Mouse (Mus musculus): ENCODE data around the gene Braf. TPM values are rescaled to one million over a fixed set of nuclear protein-coding genes. Genes with fewer than 3 reads are reported as not detected.

Gene Braf
- polyA plus RNA-seq, 1 experiment from 2014 or later, result 14.3 TPM

DNA sequence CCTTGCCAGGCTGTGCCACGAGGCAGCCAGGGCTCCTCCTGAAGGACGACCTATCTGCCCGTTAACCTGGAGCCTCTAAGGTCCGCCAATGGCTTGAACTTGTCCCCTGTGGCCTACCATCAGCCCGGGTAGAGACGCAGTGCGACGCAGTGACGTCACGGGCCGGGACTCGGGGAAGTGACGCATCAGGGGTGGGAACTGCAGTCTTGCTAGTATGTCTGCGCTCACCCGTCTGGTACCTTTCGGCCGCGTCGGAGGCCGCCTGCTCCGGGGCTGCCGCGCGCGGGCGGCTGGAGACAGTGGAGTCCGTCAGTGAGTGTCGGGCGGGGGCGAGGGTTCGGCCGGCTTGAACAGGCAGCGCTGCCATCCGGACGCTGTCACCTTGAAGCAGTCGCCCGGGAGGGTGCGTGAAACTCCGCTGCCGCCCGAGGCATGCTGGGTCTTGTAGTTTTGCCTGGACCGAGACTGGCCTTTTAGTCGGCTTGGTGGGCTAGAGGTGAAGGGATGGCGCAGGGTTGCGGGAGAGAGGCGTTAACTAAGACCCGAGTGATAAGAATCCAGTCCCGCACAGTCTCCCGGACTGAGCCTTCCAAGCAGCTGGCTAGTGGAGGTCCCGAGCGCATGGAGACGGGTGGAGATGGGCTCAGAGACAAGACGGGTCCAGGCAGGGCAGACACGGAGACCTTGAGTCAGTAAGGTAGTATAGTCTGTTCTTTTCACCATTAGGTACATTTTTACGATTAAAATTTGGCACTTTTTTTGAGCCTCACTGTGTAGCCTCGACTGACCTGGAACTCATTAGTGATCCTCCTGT is 132.7 kb downstream of the Braf start, which contains the start of gene Ndufb2:
Gene Ndufb2, plus strand, starts transcription at position 174 of the 814 bp plus-strand sequence.
- peak within 1 kb of the TSS; percentile 83 for H3K4me3 ChIP-seq (ENCODE audit: low read length)
- H3K4me1 ChIP-seq (ENCODE audit: insufficient read depth, low read length), result peaks cover 10% of the 10 kb centered on the region
- H3K27me3 ChIP-seq (ENCODE audit: insufficient read depth, low read length), result no peaks in the 10 kb centered on the region
- peak within 1 kb of the TSS; percentile 79 for H3K4me2 ChIP-seq (replicated peaks; ENCODE audit: low read depth, low read length)
- peak within 1 kb of the TSS; percentile 88 for H3K9ac ChIP-seq (replicated peaks; ENCODE audit: low read length)
- peak; percentile 98 for ATAC-seq (ENCODE audit: low FRiP score, low TSS enrichment)
- H3K9me3 ChIP-seq (ENCODE audit: low read length), result no peaks in the 10 kb centered on the region
- peaks cover 13% of the 10 kb centered on the region for H3K36me3 ChIP-seq (ENCODE audit: insufficient read depth, low read length)
- peak within 1 kb of the TSS; percentile 95 for H3K27ac ChIP-seq (ENCODE audit: low read length)
- under 1% methylated on average over 56 of the region's 56 CpGs for WGBS

DNA sequence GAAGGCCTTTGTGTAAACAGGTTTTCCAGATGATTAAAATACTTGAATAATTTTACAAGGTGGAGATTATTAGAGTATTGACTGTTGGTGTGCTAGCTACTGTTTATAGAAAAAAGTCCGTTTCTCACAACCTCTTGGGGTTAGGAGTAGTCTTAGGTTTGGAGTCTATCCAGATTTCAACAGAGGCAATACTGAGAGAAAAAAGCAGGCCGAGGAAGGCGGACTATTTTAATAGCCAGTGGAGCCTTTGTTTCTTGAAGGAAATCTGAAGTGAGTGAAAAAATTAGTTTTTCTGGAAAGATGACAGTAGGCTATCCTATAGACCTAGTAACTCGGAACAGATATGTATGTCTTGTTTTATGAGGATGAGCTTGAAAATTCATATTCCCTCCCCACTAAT is 133.8 kb downstream of the Braf start:
- Histone ChIP-seq H3K4me3 (ENCODE audit: low read length) (no peak overlapping the region), H3K4me2 (replicated peaks; ENCODE audit: low read depth, low read length) (0 out of 2 replicates have a peak overlapping the region, but pooled peaks have one; percentile 79), H3K27ac (ENCODE audit: low read length) (no peak overlapping the region), H3K9ac (replicated peaks; ENCODE audit: low read length) (no peak overlapping the region), H3K27me3 (ENCODE audit: insufficient read depth, low read length) (no peaks in the 10 kb centered on the region), H3K9me3 (ENCODE audit: low read length) (no peaks in the 10 kb centered on the region), H3K4me1 (ENCODE audit: insufficient read depth, low read length) (peaks cover 10% of the 10 kb centered on the region), H3K36me3 (ENCODE audit: insufficient read depth, low read length) (peaks cover 7% of the 10 kb centered on the region)
- no peak for ATAC-seq (ENCODE audit: low FRiP score, low TSS enrichment)
- 94% methylated on average over 4 of the region's 4 CpGs for WGBS

DNA sequence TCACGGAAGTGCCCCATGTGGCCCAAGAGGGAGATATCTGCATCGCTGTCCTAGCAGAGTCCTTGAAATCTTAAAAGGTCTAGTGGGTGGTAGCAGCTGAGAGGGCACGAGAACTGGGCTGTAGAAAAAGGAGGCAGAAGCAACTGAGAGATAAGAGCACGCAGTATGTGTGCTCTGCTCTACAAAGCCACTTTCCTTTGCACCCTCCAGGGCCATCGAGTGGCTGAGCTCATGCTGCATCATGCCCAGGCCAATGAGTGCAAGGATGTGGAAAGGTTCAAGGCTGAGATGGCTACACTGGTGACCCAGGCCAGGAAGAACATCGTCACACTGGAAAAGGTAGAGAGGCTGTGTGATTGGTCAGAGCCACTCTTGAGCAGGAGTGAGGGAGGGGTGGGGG is 139.7 kb downstream of the Braf start, which contains the start of gene Gm42420:
Gene Gm42420, plus strand, starts transcription at position 237 of the 400 bp plus-strand sequence.
- no peak within 1 kb of the TSS for H3K4me2 ChIP-seq (replicated peaks; ENCODE audit: low read depth, low read length)
- no peak within 1 kb of the TSS for H3K27ac ChIP-seq (ENCODE audit: low read length)
- peaks cover 21% of the 10 kb centered on the region for H3K36me3 ChIP-seq (ENCODE audit: insufficient read depth, low read length)
- 92% methylated on average over 6 of the region's 6 CpGs for WGBS
- H3K9ac ChIP-seq (replicated peaks; ENCODE audit: low read length), result no peak within 1 kb of the TSS
- no peak for ATAC-seq (ENCODE audit: low FRiP score, low TSS enrichment)
- no peak within 1 kb of the TSS for H3K4me3 ChIP-seq (ENCODE audit: low read length)
- no peaks in the 10 kb centered on the region for H3K4me1 ChIP-seq (ENCODE audit: insufficient read depth, low read length)
- no peaks in the 10 kb centered on the region for H3K27me3 ChIP-seq (ENCODE audit: insufficient read depth, low read length)
- H3K9me3 ChIP-seq (ENCODE audit: low read length), result no peaks in the 10 kb centered on the region

DNA sequence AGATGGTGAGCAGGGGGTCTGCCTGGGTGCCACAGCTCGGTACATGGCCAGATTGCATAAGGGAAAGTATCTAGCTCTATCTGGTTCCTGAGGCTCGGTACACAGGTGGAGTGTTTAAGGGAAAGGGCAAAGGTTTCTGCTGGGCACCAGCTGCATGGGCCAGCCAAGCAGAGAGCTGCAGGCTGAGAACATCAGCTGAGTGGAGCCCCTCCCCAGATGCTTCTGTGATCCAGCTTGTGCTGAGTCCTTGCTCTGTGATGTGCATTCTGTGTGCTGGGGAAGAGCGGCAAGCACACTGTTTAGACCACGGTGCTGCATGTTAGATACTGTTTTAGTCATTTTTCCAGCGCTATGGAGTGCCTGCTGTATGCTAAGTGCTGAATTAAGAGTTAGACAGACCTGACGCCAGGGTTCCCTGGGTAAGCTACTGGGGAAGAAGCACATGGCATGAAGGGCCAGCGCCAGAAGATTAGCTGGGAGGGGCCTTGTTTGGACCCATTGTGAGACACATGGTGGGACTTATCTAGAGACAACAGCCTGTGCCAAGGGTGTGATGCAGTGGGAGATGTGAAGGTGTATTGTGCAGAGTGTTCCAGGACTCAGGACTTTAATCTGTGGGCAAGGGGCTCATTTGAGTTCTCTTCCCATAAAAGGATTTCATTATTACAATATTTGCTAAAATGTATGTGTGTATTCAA is 144.0 kb downstream of the Braf start:
- 82% methylated on average over 7 of the region's 7 CpGs for WGBS

DNA sequence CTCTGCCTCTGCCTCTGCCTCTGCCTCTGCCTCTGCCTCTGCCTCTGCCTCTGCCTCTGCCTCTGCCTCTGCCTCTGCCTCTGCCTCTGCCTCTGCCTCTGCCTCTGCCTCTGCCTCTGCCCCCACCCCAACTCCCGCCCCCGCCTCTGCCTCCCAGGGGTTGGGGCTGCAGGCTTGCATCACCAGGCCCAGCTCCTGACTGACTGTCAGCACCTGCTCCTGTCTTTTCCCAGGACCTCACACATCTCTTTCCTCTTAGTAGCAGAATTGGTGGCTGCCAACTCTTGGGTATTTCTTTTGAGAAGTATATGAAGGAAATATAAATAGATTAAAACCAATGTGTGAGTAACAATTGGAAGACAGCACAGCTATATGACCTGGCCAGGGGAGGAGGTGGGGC is 144.7 kb downstream of the Braf start:
- no peak for ATAC-seq (ENCODE audit: low FRiP score, low TSS enrichment)
- Histone ChIP-seq H3K27ac (ENCODE audit: low read length) (no peak overlapping the region), H3K9me3 (ENCODE audit: low read length) (no peaks in the 10 kb centered on the region), H3K27me3 (ENCODE audit: insufficient read depth, low read length) (no peaks in the 10 kb centered on the region), H3K9ac (replicated peaks; ENCODE audit: low read length) (no peak overlapping the region), H3K36me3 (ENCODE audit: insufficient read depth, low read length) (peaks cover 22% of the 10 kb centered on the region), H3K4me3 (ENCODE audit: low read length) (no peak overlapping the region), H3K4me1 (ENCODE audit: insufficient read depth, low read length) (no peaks in the 10 kb centered on the region), H3K4me2 (replicated peaks; ENCODE audit: low read depth, low read length) (no peak overlapping the region)
- 95% methylated on average over 2 of the region's 2 CpGs for WGBS

More for the DNA sequence above, 144.0 kb downstream of the Braf start:
- H3K9ac ChIP-seq (replicated peaks; ENCODE audit: low read length), result no peak overlapping the region
- no peak overlapping the region for H3K4me3 ChIP-seq (ENCODE audit: low read length)
- ATAC-seq (ENCODE audit: low FRiP score, low TSS enrichment), result no peak
- H3K4me2 ChIP-seq (replicated peaks; ENCODE audit: low read depth, low read length), result no peak overlapping the region
- H3K9me3 ChIP-seq (ENCODE audit: low read length), result no peaks in the 10 kb centered on the region
- no peak overlapping the region for H3K27ac ChIP-seq (ENCODE audit: low read length)
- no peaks in the 10 kb centered on the region for H3K27me3 ChIP-seq (ENCODE audit: insufficient read depth, low read length)
- no peaks in the 10 kb centered on the region for H3K4me1 ChIP-seq (ENCODE audit: insufficient read depth, low read length)
- peaks cover 22% of the 10 kb centered on the region for H3K36me3 ChIP-seq (ENCODE audit: insufficient read depth, low read length)

DNA sequence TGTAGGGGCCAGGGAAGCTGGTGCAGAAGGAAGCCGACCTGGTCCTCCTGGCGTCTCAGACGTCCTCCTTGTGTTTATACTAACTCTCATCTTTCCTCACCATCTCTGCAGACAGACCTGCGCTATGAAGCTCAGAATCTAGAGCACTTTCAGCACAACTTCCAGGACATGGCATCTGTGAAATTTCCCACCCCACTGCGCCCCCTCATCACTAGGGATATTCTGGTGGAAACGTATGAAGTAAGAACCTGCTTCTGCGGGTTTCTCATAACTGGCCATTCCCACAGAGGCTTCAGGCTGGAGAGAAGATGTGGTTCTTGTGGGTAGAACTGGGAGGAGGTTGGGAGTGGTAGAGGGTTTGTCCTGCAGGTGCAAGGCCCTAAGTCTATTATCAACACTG is 145.7 kb downstream of the Braf start:
- H3K4me3 ChIP-seq (ENCODE audit: low read length), result no peak overlapping the region
- no peak overlapping the region for H3K9ac ChIP-seq (replicated peaks; ENCODE audit: low read length)
- H3K36me3 ChIP-seq (ENCODE audit: insufficient read depth, low read length), result peaks cover 19% of the 10 kb centered on the region
- no peak overlapping the region for H3K4me2 ChIP-seq (replicated peaks; ENCODE audit: low read depth, low read length)
- 75% methylated on average over 7 of the region's 7 CpGs for WGBS
- no peak overlapping the region for H3K27ac ChIP-seq (ENCODE audit: low read length)
- ATAC-seq (ENCODE audit: low FRiP score, low TSS enrichment), result no peak
- H3K4me1 ChIP-seq (ENCODE audit: insufficient read depth, low read length), result peaks cover 5% of the 10 kb centered on the region
- H3K9me3 ChIP-seq (ENCODE audit: low read length), result no peaks in the 10 kb centered on the region
- no peaks in the 10 kb centered on the region for H3K27me3 ChIP-seq (ENCODE audit: insufficient read depth, low read length)

DNA sequence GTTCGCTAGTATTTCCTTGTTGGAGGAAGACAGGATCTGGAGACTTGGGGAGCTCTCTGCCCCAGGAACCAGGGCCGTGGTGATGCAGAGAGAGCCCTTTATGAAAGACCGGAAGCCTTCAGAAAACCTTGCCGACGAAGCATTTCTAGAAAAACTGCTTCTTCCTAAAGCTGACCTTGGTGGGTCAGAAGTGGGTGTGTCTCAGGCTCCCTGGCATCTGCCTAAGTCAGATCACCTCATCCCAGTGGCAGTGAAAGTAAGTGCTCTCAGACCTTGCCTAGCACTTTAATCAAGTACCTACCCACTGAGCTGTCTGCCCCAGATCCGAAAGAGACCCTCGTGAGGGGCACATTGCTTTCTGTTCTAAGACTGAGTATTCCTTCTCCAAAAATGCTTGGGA is 150.3 kb downstream of the Braf start:
- no peak for ATAC-seq (ENCODE audit: low FRiP score, low TSS enrichment)
- 71% methylated on average over 7 of the region's 7 CpGs for WGBS
- no peaks in the 10 kb centered on the region for H3K9me3 ChIP-seq (ENCODE audit: low read length)
- H3K9ac ChIP-seq (replicated peaks; ENCODE audit: low read length), result peak overlapping the region; percentile 87
- H3K27ac ChIP-seq (ENCODE audit: low read length), result no peak overlapping the region
- H3K4me2 ChIP-seq (replicated peaks; ENCODE audit: low read depth, low read length), result peak overlapping the region; percentile 79
- H3K4me1 ChIP-seq (ENCODE audit: insufficient read depth, low read length), result peaks cover 10% of the 10 kb centered on the region
- H3K36me3 ChIP-seq (ENCODE audit: insufficient read depth, low read length), result peaks cover 5% of the 10 kb centered on the region; the same call in 1 of the 2 replicates
- H3K27me3 ChIP-seq (ENCODE audit: insufficient read depth, low read length), result no peaks in the 10 kb centered on the region
- peak overlapping the region; percentile 84 for H3K4me3 ChIP-seq (ENCODE audit: low read length)

DNA sequence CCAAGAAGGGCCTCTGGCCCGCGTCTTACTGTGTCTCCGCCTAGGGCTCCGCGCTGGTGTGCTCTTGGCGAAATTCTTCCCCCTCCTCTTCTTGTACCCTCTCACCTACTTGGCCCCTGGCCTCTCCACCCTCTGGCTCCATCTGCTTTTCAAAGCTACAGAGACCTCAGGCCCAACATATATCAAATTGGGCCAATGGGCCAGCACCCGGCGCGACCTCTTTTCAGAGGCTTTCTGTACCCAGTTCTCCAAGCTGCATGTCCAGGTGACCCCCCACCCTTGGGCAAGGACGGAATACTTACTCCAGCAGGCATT is 150.8 kb downstream of the Braf start:
- Histone ChIP-seq H3K9me3 (ENCODE audit: low read length) (no peaks in the 10 kb centered on the region), H3K9ac (replicated peaks; ENCODE audit: low read length) (peak overlapping the region; percentile 87), H3K36me3 (ENCODE audit: insufficient read depth, low read length) (peaks cover under 1% of the 10 kb centered on the region; the same call in 1 of the 2 replicates), H3K4me3 (ENCODE audit: low read length) (peak overlapping the region; percentile 84), H3K4me2 (replicated peaks; ENCODE audit: low read depth, low read length) (peak overlapping the region; percentile 79), H3K4me1 (ENCODE audit: insufficient read depth, low read length) (peaks cover 10% of the 10 kb centered on the region), H3K27ac (ENCODE audit: low read length) (peak overlapping the region; percentile 93; the same call in 1 of the 2 replicates), H3K27me3 (ENCODE audit: insufficient read depth, low read length) (no peaks in the 10 kb centered on the region)
- 21% methylated on average over 10 of the region's 10 CpGs for WGBS
- ATAC-seq (ENCODE audit: low FRiP score, low TSS enrichment), result peak; percentile 20; the same call in 1 of the 2 replicates

DNA sequence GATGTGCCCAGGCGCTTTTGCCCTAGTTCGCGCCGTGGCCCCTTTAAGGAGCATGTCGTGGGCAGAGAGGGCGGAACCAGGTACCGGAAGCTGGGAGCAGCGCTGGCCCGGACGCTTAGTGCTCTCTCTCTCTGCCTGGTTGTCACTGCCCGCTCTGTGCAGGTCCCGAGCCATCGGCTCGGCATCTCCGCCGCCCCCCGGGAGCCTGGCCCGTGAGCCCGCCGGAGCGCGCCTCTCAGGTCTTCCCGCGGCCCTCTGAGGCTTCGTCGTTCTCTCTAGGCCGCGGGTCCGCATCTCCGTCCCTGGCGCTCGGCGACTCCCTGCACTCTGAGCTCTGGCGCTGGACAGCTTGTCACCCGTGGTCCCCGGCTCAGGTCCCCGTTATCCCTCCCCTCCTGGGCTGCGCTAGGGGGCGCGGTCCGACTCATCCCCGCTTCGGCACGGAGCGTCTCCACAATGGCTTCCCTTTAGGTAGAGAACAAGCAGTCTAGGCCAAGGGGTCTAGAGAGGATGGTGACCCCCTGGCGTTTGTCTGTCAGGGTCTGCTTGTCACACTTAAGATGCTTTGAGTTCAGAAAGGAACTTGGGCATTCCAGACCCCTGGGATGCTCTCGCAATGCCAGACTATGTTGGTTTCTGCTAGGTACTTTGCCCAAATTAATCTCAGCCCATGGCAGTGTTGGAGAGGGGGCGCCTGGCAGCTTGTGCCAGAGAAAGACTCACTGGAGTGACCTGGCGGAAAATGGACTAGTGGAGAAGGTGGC is 151.3 kb downstream of the Braf start, which contains the start of gene Adck2:
Gene Adck2, plus strand, starts transcription at position 83 of the 764 bp plus-strand sequence.
- peak within 1 kb of the TSS; percentile 79 for H3K4me2 ChIP-seq (replicated peaks; ENCODE audit: low read depth, low read length)
- H3K27ac ChIP-seq (ENCODE audit: low read length), result peak within 1 kb of the TSS; percentile 93
- H3K9me3 ChIP-seq (ENCODE audit: low read length), result no peaks in the 10 kb centered on the region
- no peaks in the 10 kb centered on the region for H3K36me3 ChIP-seq (ENCODE audit: insufficient read depth, low read length)
- H3K4me1 ChIP-seq (ENCODE audit: insufficient read depth, low read length), result peaks cover 10% of the 10 kb centered on the region
- under 1% methylated on average over 48 of the region's 49 CpGs for WGBS
- no peaks in the 10 kb centered on the region for H3K27me3 ChIP-seq (ENCODE audit: insufficient read depth, low read length)
- peak within 1 kb of the TSS; percentile 84 for H3K4me3 ChIP-seq (ENCODE audit: low read length)
- ATAC-seq (ENCODE audit: low FRiP score, low TSS enrichment), result peak; percentile 97
- H3K9ac ChIP-seq (replicated peaks; ENCODE audit: low read length), result peak within 1 kb of the TSS; percentile 87
